Mouse (Mus musculus): ENCODE measurements around the gene Angptl1.

The Angptl1 gene

DNA sequence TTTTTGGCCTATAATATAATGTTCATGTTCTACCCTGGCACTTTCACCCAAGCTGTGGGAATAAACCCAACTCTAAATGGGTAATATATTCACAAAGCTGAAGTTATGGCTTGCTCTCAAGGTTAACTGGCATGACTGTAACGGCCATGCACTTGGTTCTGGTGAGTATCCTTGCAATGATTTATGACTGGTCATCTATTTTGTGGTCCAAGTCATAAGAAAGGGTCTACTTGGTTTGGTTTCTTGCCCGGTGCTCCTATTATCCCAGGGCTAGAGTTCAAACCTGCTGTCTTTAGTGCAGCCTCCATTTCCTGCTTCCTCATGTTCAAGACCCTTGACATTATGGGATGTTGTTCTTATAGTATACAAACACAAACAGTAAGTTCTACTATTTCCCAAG lies 46.4 kb downstream of the Angptl1 start:
- DNase-seq, result no peak

DNA sequence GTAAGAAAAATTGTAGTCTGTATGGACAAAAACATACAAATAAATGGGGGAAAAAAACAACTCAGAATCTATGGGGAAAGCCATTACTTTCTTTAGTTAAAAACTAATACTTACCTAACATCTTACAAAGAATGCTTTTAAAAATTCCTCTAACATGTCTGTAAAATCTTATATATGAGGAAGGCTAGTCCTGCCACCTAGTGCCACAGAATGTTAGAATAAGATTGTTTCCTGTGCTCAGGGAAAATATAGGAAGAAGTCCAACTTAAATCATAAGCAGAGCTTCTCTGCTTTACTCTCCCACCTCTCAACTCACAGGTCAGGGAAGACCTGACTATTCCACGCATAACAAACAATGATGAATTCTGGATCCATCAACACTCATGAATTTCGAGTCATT lies 47.5 kb downstream of the Angptl1 start:
- DNase-seq, result no peak

- DNase-seq, result no peak
These were observed 50.5 kb downstream of the Angptl1 start for GRCm38 (mm10) chr1:156888830-156889229.

DNA sequence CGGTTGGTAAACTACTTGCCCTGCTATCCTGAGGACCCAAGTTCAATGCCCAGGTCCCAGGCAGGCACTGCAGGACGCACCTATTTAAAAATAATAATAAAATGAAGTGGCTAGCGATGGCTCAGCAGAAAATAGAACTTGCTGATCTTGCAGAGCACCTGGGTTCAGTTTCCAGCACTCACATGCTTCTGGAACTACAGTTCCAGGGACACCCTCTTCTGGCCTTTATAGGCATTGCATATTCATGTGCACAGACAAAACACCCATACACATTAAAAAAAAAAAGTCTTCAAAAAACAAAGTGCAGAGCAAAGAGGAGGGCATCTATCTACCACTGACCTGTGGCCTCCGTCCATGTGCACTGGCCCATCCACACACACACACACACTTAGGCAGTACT lies 53.2 kb downstream of the Angptl1 start:
- DNase-seq, result no peak

DNA sequence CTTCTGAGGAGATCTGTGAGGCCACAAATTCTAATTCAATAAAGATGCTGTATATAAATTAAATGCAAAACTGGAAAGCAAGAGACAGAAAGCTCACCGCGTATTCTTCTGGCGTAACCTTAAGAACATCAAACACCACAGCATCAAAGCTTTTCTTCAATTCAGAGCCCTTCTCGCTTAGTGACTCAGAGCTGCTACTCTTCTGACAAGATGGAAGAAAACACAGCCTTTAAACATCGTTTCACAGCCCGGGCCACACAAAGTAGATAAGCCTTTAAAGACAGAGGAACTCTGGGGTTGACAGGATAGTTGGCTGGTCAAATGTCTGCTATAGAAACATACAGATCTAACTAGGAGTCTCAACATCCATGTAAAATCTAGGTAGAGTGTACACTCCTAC lies 63.3 kb downstream of the Angptl1 start:
- no peak for DNase-seq

DNA sequence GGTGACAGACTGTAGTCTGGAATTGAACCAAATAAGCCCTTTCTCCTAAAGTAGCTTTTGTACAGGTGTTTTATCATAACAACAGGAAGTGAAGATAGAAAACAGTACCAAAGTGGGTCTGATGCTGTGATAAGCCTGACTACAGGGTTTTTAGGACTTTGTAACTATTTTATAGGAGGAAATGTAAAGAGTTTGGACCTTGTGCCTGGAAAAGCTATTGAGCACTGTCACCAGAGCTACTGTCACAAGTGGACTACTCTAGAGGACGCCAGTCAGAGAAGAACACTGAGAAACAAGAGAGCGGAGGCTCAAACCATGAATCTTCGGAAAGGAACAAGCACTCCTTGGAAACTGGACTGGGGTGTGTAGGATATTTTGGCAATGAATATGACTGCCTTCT lies 65.5 kb downstream of the Angptl1 start:
- DNase-seq, result no peak

- no peak for DNase-seq
These were observed 67.3 kb downstream of the Angptl1 start for GRCm38 (mm10) chr1:156905660-156906059.

- no peak for DNase-seq
These were observed 70.9 kb downstream of the Angptl1 start for GRCm38 (mm10) chr1:156909265-156909664.

GRCm38 (mm10) chr1:156909866-156910265 lies 71.5 kb downstream of the Angptl1 start:
- no peak for DNase-seq

Data from kidney, postnatal 14 days (tissue).